Mouse (Mus musculus) forebrain, embryonic 12.5 days (tissue): ENCODE results near the gene Srgap1. TPM values are rescaled to one million over a fixed set of nuclear protein-coding genes. Genes with fewer than 3 reads are reported as not detected.
A peak's percentile ranks its signal among the peaks of the same experiment; 100 is the strongest.

Experiments
- ATAC-seq: fragments of 200-750 bp; cut with Nextera tagmentation; 2 replicates; pipeline ENCODE4 v1.8.0; 2017; ENCODE audit warnings: moderate TSS enrichment; ENCODE audit not compliant: low FRiP score
- H3K27ac ChIP-seq: fragments of 300-500 bp; sonication (generic); 2 replicates; pipeline ENCODE4 v1.5.1; 2016; ENCODE audit warnings: mild to moderate bottlenecking
- H3K27me3 ChIP-seq: fragments of 300-500 bp; sonication (generic); 2 replicates; pipeline ENCODE4 v1.6.1; 2016; ENCODE audit warnings: mild to moderate bottlenecking
- H3K36me3 ChIP-seq: fragments of 300-500 bp; sonication (generic); replicated peaks from 2 replicates; pipeline ENCODE4 v1.6.1; 2016; ENCODE audit warnings: mild to moderate bottlenecking
- H3K4me1 ChIP-seq: fragments of 300-500 bp; sonication (generic); 2 replicates; pipeline ENCODE4 v1.6.1; 2016
- H3K4me2 ChIP-seq: fragments of 300-500 bp; sonication (generic); 2 replicates; pipeline ENCODE4 v1.6.1; 2016; ENCODE audit warnings: mild to moderate bottlenecking, moderate library complexity
- H3K4me3 ChIP-seq: fragments of 300-500 bp; sonication (generic); replicated peaks from 2 replicates; pipeline ENCODE4 v1.5.1; 2016; ENCODE audit warnings: mild to moderate bottlenecking
- H3K9ac ChIP-seq: fragments of 300-500 bp; sonication (generic); 2 replicates; pipeline ENCODE4 v1.6.1; 2016; ENCODE audit warnings: mild to moderate bottlenecking
- H3K9me3 ChIP-seq: fragments of 300-500 bp; sonication (generic); 2 replicates; pipeline ENCODE4 v1.6.1; 2016
- WGBS: fragments of 180-500 bp; shearing (Covaris S2); methylation state at CpG from one replicate; pipeline ENCODE4 v1.1.7; 2016; 5-methylcytosine and 5-hydroxymethylcytosine counted together
- polyA plus RNA-seq: library from polyadenylated mRNA; unstranded; fragments of >200 nt; fragmentation: Nextera tagmentation; extraction: Ambion mirVana; gene quantifications from 2 replicates; pipeline ENCODE4 v1.2.1, GENCODE M21; 2016

The Srgap1 gene
- polyA plus RNA-seq, 1 experiment from 2014 or later = 22.2 TPM

GRCm38 (mm10) chr10:121899706-121900105 lies 147.4 kb downstream of the Srgap1 start:
- H3K9me3 ChIP-seq = no peaks in the 10 kb centered on the region
- no peak overlapping the region for H3K27ac ChIP-seq
- no peaks in the 10 kb centered on the region for H3K36me3 ChIP-seq
- H3K4me2 ChIP-seq = no peak overlapping the region
- ATAC-seq = no peak
- H3K4me1 ChIP-seq = peaks cover 7% of the 10 kb centered on the region; the same call in 1 of the 2 replicates
- no peaks in the 10 kb centered on the region for H3K27me3 ChIP-seq
- no peak overlapping the region for H3K4me3 ChIP-seq
- H3K9ac ChIP-seq = no peak overlapping the region
- 79% methylated on average over 6 of the region's 6 CpGs for WGBS

DNA sequence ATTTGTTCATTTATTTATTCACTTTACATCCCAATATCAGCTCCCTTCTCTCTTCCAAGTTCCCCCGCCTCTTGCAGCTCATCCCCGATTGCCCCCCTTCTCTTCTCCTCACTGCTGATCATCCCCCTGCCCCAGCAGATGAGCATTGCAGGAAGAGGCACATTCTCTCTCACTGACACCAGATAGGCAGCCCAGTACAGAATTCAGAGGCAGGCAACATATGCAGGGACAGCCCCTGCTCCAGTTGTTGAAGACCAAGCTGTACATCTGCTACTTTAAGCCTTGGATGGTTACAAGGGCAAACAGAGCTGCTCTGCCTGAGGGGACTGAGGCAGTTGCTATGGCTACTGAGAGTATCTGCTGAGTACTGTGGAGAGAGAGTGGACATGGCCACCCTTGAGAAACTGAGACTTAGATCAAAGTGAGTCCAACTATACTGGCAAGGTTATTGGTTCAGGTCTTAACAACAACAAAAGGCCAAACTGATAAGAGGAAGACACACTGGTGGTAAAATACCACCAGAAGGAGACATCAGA lies 149.2 kb downstream of the Srgap1 start:
- Histone ChIP-seq H3K36me3 (no peaks in the 10 kb centered on the region), H3K9ac (no peak overlapping the region), H3K27me3 (no peaks in the 10 kb centered on the region), H3K27ac (0 out of 2 replicates have a peak overlapping the region, but pooled peaks have one; percentile 42), H3K9me3 (no peaks in the 10 kb centered on the region), H3K4me2 (no peak overlapping the region), H3K4me3 (no peak overlapping the region), H3K4me1 (peaks cover 7% of the 10 kb centered on the region; the same call in 1 of the 2 replicates)
- ATAC-seq = no peak
- WGBS = 88% methylated on average over 2 of the region's 2 CpGs

DNA sequence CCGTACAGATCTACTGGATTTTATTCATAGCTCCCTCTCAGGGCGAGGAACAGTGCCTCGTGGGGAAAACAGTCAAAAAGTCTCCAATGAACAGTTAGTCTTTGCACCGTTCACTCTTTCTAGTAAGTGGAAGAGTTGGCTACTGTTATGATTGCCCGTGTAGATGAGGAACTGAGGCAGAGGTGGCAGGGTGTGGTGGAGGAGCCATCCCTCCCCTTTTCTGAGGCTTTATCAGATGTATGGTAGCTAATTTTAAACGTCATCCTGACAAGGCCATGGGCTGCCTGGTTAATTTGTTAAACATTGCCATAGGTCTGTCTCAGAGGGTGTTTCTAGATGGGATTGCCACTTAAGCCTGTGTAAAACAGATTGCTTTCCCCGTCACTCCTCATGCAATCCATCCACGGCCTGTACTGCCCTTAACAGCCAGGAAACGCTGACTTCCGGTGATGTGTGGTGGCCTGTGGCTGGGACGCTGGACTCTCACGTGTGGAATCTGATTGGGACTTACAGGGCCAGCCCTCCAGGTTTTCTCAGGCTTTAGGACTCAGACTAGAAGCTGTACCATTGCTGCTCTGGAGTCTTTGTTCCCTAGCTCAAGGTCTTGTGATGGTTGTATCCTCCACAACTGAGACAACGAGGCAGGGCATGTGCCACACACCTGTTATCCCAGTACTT lies 155.6 kb downstream of the Srgap1 start:
- H3K4me2 ChIP-seq = no peak overlapping the region
- H3K9ac ChIP-seq = no peak overlapping the region
- no peak overlapping the region for H3K4me3 ChIP-seq
- H3K27me3 ChIP-seq = no peaks in the 10 kb centered on the region
- ATAC-seq = no peak
- peaks cover 6% of the 10 kb centered on the region for H3K4me1 ChIP-seq
- H3K36me3 ChIP-seq = no peaks in the 10 kb centered on the region
- H3K27ac ChIP-seq = no peak overlapping the region
- H3K9me3 ChIP-seq = no peaks in the 10 kb centered on the region
- 83% methylated on average over 13 of the region's 13 CpGs for WGBS

- WGBS = 57% methylated on average over 6 of the region's 6 CpGs
- Histone ChIP-seq H3K36me3 (no peaks in the 10 kb centered on the region), H3K27me3 (no peaks in the 10 kb centered on the region), H3K27ac (no peak overlapping the region), H3K4me1 (peaks cover 21% of the 10 kb centered on the region), H3K4me3 (no peak overlapping the region), H3K4me2 (no peak overlapping the region), H3K9ac (no peak overlapping the region), H3K9me3 (no peaks in the 10 kb centered on the region)
- no peak for ATAC-seq
Observed at GRCm38 (mm10) chr10:121890061-121890460, 157.1 kb downstream of the Srgap1 start.

- ATAC-seq = peak; percentile 41; the same call in 1 of the 2 replicates
- 23% methylated on average over 6 of the region's 6 CpGs for WGBS
- peaks cover 34% of the 10 kb centered on the region for H3K4me1 ChIP-seq
Observed at GRCm38 (mm10) chr10:121886805-121887204, 160.3 kb downstream of the Srgap1 start.

GRCm38 (mm10) chr10:121885512-121886218 lies 161.4 kb downstream of the Srgap1 start:
- Histone ChIP-seq H3K4me3 (no peak overlapping the region), H3K4me2 (peak overlapping the region; percentile 19; the same call in 1 of the 2 replicates), H3K27me3 (no peaks in the 10 kb centered on the region), H3K4me1 (peaks cover 35% of the 10 kb centered on the region), H3K36me3 (no peaks in the 10 kb centered on the region), H3K9ac (no peak overlapping the region; the same call in 1 of the 2 replicates), H3K27ac (peak overlapping the region; percentile 65), H3K9me3 (no peaks in the 10 kb centered on the region)
- 5% methylated on average over 9 of the region's 9 CpGs for WGBS
- peak; percentile 30; the same call in 1 of the 2 replicates for ATAC-seq

More at GRCm38 (mm10) chr10:121886805-121887204, 160.3 kb downstream of the Srgap1 start:
- no peaks in the 10 kb centered on the region for H3K36me3 ChIP-seq
- no peaks in the 10 kb centered on the region for H3K9me3 ChIP-seq
- no peak overlapping the region for H3K9ac ChIP-seq
- no peaks in the 10 kb centered on the region for H3K27me3 ChIP-seq
- no peak overlapping the region for H3K4me2 ChIP-seq
- H3K27ac ChIP-seq = peak overlapping the region; percentile 59; the same call in 1 of the 2 replicates
- H3K4me3 ChIP-seq = no peak overlapping the region

GRCm38 (mm10) chr10:121882461-121882860 lies 164.7 kb downstream of the Srgap1 start:
- Histone ChIP-seq H3K4me1 (peaks cover 45% of the 10 kb centered on the region), H3K36me3 (no peaks in the 10 kb centered on the region), H3K9me3 (no peaks in the 10 kb centered on the region), H3K27me3 (no peaks in the 10 kb centered on the region), H3K27ac (peak overlapping the region; percentile 62; the same call in 1 of the 2 replicates), H3K4me2 (peak overlapping the region; percentile 6; the same call in 1 of the 2 replicates), H3K9ac (0 out of 2 replicates have a peak overlapping the region, but pooled peaks have one; percentile 30), H3K4me3 (no peak overlapping the region)
- 8% methylated on average over 6 of the region's 6 CpGs for WGBS
- peak; percentile 59; the same call in 1 of the 2 replicates for ATAC-seq

GRCm38 (mm10) chr10:121878855-121879254 lies 168.3 kb downstream of the Srgap1 start:
- ATAC-seq = no peak
- no peaks in the 10 kb centered on the region for H3K9me3 ChIP-seq
- H3K4me3 ChIP-seq = no peak overlapping the region
- peaks cover 20% of the 10 kb centered on the region for H3K4me1 ChIP-seq
- no peaks in the 10 kb centered on the region for H3K27me3 ChIP-seq
- WGBS = 61% methylated on average over 7 of the region's 7 CpGs
- no peaks in the 10 kb centered on the region for H3K36me3 ChIP-seq
- no peak overlapping the region for H3K27ac ChIP-seq
- H3K9ac ChIP-seq = no peak overlapping the region
- H3K4me2 ChIP-seq = no peak overlapping the region

GRCm38 (mm10) chr10:121877906-121878305 lies 169.2 kb downstream of the Srgap1 start:
- no peak overlapping the region for H3K4me2 ChIP-seq
- H3K4me1 ChIP-seq = peaks cover 23% of the 10 kb centered on the region
- no peak overlapping the region for H3K9ac ChIP-seq
- H3K36me3 ChIP-seq = no peaks in the 10 kb centered on the region
- H3K27ac ChIP-seq = no peak overlapping the region
- no peak overlapping the region for H3K4me3 ChIP-seq
- H3K9me3 ChIP-seq = no peaks in the 10 kb centered on the region
- ATAC-seq = no peak
- WGBS = 80% methylated on average over 9 of the region's 9 CpGs
- H3K27me3 ChIP-seq = no peaks in the 10 kb centered on the region

DNA sequence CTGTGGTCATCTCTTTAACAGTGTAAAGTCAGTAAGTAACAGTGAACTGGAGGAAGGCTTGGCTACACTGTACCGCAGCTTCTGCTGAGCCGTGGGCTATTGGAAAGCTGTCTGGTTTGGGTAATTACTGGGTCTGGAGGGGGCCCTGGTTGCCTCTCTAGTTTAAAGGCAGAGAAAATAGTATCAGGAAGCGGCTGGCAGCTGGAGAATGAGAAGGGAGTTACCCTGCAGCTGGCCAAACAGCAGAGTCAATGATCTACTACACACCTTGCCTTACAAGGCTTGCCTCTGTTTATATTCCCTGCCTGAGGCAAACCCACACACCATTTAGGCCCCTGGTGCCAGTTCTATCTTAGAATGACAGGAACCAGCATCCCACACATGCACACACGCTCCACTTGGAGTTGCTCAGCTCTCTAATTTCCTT lies 174.0 kb downstream of the Srgap1 start:
- no peak overlapping the region for H3K4me2 ChIP-seq
- no peak overlapping the region for H3K4me3 ChIP-seq
- H3K9ac ChIP-seq = no peak overlapping the region
- no peak overlapping the region for H3K27ac ChIP-seq
- peaks cover 20% of the 10 kb centered on the region for H3K36me3 ChIP-seq
- 72% methylated on average over 4 of the region's 4 CpGs for WGBS
- peaks cover 6% of the 10 kb centered on the region; the same call in 1 of the 2 replicates for H3K4me1 ChIP-seq
- no peaks in the 10 kb centered on the region for H3K27me3 ChIP-seq
- H3K9me3 ChIP-seq = no peaks in the 10 kb centered on the region
- no peak for ATAC-seq

DNA sequence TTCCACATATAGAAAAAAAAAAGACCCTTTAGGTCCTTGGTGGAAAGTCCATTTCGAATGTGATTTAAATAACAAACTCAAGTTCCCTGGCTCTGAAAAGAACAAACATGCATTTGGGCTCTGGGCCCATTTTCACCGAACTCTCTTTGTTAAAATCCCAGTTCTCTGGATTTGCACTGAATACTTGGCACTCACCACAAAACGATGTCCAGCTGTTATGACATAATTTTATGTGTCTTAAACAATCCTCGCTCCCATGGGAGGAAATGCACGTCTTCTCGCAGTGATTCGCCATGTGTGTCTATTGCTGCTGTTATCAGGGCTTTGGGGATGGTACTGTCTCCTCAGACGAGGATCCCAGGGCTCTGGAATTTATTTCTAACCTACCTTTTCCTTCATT lies 177.2 kb downstream of the Srgap1 start:
- Histone ChIP-seq H3K4me1 (0 out of 2 replicates have a peak, but pooled peaks cover 6% of the 10 kb centered on the region), H3K27me3 (no peaks in the 10 kb centered on the region), H3K36me3 (peaks cover 21% of the 10 kb centered on the region), H3K4me2 (no peak overlapping the region), H3K27ac (no peak overlapping the region), H3K9ac (no peak overlapping the region), H3K9me3 (no peaks in the 10 kb centered on the region), H3K4me3 (no peak overlapping the region)
- no peak for ATAC-seq
- WGBS = 83% methylated on average over 8 of the region's 8 CpGs

DNA sequence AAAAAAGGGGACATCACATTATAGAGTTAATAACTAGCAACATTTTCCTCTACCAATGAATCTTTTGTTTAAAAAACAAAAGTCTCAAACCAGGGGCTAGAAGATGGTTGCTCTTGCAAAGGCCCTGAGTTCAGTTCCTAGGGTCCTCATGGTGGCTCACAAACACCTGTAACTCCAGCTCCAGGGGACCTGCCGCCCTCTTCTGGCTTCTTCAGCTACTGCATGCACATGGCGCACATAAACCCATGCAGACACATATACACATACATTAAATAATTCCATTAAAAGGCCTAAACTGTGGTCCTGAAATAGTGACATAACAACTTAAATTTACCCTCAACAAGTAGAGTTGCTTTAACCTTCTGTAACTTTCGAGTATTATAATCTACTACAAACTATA lies 178.9 kb downstream of the Srgap1 start:
- Histone ChIP-seq H3K27me3 (no peaks in the 10 kb centered on the region), H3K27ac (no peak overlapping the region), H3K36me3 (peaks cover 21% of the 10 kb centered on the region), H3K4me1 (0 out of 2 replicates have a peak, but pooled peaks cover 6% of the 10 kb centered on the region), H3K9ac (no peak overlapping the region), H3K4me3 (no peak overlapping the region), H3K9me3 (no peaks in the 10 kb centered on the region), H3K4me2 (no peak overlapping the region)
- WGBS = 95% methylated on average over 3 of the region's 3 CpGs
- no peak for ATAC-seq
